Mouse (Mus musculus): Measurements from ENCODE around the gene Cd2. TPM values are rescaled to one million over a fixed set of nuclear protein-coding genes. Genes with fewer than 3 reads are reported as not detected.

The Cd2 gene
- total RNA-seq, 4 experiments from 2014 or later: 0.64 to 1.7 (median 0.99) TPM

DNA sequence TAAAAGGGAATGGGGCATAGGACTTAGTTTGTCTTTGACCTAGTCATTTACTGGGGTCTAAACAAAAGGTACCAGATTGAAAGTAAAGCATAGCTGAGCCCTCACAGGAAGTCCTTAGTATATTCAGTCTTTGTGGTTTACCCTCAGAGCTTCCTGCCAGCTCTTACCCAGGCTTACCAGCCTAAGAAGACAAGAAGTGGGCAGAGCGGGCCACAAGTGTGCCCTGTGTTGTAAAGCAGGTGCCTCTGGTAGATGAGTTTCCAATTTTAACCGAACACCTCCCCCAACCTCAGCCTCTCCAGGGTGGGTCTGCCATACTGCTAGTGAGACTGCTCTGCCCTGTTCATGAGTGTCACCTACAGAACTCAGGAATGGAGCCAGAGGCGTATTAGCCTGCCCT lies 12.9 kb downstream of the Cd2 start:
- DNase-seq: no peak

- DNase-seq: no peak
Observed at GRCm38 (mm10) chr3:101274041-101274770, 13.5 kb downstream of the Cd2 start.

DNA sequence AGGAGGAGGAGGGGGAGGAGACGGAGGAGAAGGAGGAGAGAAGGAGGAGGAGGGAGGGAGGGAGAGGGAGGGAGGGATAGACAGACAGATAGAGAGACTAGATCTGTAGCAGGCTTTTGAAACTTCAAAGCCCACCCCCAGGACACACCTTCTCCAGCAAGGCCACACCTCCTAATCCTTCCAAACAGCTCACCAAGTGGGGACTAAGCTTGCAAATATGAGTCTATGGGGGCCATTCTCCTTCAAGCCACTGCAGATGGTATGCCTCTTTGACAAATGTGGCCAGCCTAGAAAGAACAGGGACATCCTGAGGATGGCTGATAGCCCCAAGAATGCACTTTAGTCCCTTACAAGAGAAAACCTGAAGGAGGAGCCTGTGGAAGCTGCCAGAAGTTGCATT lies 15.6 kb downstream of the Cd2 start:
- DNase-seq: no peak

- no peak for DNase-seq
Observed at GRCm38 (mm10) chr3:101270833-101271232, 16.9 kb downstream of the Cd2 start.

DNA sequence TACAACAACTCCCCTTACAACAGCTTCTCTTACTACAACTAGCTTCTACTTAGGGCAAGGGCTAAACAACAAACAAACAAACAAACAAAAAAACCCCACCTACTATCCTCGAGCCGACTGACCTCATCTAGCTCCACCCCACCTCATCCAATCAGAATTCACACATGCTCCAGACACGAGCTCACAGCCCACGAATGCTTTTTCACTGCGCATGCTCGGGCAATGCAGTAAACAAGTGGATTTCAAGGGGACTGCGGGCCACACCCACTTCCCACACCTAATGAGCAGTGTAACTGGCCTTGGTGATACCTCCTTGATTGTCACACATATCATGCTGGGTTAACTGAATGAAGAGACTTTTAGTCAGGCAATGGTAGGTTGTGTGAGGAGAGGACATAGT lies 19.4 kb downstream of the Cd2 start:
- no peak for DNase-seq

GRCm38 (mm10) chr3:101265561-101266091 lies 22.1 kb downstream of the Cd2 start:
- no peak for DNase-seq

DNA sequence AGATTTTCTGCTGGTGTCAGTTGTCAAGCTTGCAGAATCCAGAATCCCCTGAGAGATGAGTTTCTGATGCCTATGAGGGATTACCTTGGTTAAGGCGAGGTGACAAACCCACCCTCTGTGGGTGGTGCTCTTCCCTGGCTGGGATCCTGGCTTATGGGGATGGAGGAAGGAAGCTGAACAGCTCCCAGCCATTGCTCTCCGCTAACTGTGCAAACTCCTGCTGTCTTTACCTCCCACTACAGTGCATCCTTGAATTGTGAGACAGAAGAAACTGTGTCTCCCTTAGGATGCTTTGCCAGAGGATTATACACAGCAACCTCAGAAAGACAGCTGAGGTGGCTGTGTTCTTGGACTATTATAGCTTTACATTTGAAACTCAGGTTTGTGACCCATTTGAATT lies 28.8 kb downstream of the Cd2 start:
- DNase-seq: no peak

- DNase-seq: no peak
Observed at GRCm38 (mm10) chr3:101256090-101256489, 31.6 kb downstream of the Cd2 start.

DNA sequence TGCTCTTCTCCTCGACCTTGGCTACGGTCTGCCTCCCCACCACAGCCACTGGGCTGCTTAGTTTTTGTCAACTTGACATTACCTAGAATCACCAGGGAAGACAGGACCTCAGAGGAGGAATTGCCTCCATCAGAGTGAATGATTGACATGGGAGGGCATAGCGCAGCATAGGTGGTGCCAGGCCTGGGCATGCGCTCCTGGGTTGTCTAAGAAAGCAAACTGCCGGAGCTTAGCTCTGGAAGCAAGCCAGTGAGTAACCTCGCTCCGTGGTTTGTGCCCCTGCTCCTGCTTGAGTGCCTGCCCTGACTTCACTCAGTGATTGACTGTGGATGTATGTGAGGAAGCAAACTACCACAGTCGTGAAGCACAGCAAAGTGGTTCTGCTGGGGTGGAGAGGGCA lies 35.6 kb downstream of the Cd2 start:
- no peak for DNase-seq

DNA sequence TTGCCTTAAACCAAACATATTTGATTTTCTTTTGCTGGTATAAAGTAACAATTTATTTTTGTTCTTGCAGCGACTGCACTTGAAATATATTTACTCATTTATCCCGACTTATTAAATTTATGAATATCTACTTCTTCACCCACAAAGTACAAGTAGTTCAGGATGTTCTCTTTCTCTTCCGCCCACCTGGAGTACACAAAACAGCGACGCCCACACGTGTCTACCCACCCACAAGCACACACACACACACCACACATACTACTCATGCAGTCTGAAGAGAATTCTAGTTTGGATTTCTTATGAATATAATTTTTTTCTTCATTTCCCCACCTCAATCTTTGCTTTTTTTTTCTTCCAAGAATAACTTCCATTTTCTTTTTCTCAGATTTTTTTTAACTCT lies 37.9 kb downstream of the Cd2 start:
- no peak for DNase-seq

- DNase-seq: no peak
Observed at GRCm38 (mm10) chr3:101245212-101245611, 42.5 kb downstream of the Cd2 start.

DNA sequence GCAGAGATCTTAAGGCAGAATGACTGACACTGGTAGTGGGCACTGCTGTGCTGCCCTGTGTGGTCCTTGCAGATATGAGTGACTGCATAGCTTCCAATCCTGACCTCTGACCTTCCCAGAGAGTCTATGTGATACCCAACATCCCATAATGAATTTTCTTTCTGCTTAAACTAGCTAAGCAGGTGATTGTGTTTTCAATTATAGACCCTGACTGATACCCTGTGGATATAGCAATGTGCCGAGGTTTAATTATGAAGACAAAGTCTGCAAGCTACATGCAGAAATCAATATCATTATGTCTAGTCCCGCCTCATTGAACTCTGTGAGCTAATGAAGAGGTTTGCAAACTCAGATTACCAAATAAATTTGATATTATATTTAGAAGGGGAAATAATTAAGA lies 44.7 kb downstream of the Cd2 start:
- no peak for DNase-seq

DNA sequence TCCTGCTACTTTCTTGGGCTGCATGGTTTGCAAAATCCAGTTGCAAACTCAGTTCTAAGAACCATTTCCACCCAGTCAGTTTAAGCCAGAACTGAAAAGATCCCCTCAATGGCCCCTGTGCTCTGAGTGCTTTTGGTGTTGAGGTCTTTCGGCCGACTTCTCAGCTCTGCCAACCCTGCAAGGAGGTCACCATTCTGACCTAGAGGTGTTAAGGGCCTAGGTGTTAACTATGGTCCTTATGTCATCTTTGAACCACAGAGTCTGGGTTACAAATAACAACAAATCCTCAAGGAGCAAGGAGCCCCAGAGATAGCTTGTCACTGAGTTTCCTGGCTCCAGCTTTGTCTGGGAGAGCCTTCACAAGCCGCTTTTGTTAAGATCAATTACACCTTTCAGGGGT lies 45.9 kb downstream of the Cd2 start:
- DNase-seq: no peak

DNA sequence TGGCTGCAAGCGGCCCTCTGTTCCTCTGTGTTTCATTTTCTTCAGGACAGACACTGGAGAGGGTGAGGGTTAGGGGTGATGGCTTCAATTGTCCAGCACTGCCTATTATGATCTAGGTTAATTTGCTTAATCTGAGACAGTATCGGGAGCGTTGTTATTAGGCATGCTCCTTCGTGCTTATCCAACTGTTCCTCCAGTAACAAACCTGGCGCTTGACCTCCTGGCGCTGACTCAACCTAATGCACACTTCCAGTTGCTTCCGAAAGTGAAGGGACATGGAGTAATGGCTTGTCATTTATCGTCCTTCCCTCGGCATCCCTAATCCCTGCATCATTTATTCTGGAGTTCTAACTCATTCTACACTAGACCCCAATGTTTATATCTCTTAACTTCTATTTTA lies 46.9 kb downstream of the Cd2 start:
- DNase-seq: no peak

GRCm38 (mm10) chr3:101239236-101239635 lies 48.5 kb downstream of the Cd2 start:
- DNase-seq: no peak

- no peak for DNase-seq
Observed at GRCm38 (mm10) chr3:101238695-101239094, 49.0 kb downstream of the Cd2 start.

GRCm38 (mm10) chr3:101236995-101237808 lies 50.5 kb downstream of the Cd2 start:
- no peak for DNase-seq

- DNase-seq: no peak
Observed at GRCm38 (mm10) chr3:101236261-101236660, 51.5 kb downstream of the Cd2 start.

DNA sequence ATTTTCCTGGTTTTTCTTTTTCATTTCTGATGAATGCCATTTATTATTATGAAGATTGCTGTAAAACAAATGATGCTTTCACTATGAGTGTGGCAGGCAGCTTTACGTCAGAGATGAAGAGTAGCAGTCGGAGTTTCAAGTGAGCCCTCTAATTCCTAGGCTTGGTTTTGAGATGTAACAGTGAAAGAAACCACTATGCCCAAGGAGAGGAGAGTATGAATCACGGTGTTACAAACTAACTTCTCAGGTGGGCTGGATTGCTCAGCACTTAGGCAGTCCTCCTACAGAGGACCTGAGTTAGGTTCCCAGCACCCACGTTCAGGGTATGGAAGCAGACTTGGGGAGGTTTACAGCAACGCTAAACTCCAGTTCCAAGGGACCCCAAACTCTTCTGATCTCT lies 52.4 kb downstream of the Cd2 start:
- no peak for DNase-seq

- DNase-seq: no peak
Observed at GRCm38 (mm10) chr3:101233424-101233823, 54.3 kb downstream of the Cd2 start.

DNA sequence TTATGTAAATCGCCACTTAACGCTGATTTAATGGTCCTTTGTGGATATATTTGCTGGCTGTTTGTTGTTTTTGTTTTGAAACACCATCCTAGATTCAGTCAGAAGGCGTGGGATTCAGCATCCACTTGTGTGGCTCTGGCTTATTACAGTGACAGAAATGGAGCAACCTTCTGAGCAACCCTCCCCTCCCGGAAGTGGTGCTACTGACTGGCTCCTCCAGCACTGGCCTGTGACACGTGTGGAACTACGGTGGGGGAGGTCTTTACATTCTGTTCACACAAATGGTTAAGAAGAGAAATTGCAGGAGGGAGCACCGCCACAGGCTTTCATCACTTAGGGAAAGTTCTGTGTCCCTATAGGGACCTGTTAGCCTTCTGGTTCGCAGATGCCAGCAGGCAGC lies 55.2 kb downstream of the Cd2 start:
- DNase-seq: no peak

DNA sequence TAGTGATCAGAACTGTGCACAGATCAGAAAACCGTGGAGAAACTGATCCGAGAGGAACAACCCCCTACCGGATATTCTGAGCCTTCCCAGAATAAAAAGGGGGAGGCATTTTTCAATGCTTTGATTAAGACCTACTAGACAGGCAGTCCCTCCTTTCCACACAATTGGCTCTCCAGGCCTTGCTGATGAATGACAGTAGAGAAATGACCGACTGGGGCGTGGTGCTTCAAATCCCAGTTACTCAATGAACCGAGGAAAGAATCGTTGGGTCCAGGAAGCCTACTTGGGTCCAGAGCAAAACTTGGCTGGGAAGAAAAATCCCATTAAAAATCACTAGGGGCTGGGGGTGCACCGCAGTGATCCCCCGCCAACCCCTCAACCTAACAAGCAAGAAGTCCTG lies 57.5 kb downstream of the Cd2 start:
- no peak for DNase-seq

GRCm38 (mm10) chr3:101229551-101229930 lies 58.2 kb downstream of the Cd2 start:
- no peak for DNase-seq
